Mouse (Mus musculus): Measurements from ENCODE around the gene Inppl1.

GRCm38 (mm10) chr7:101853816-101854215 lies 15.8 kb upstream of the Inppl1 start:
- TF ChIP-seq CTCF (IDR thresholded peaks at IDR 0.05; ENCODE audit: control insufficient read depth, insufficient read depth, low read length) (no peak), POLR2A (IDR thresholded peaks at IDR 0.05; ENCODE audit: borderline replicate concordance, control insufficient read depth, low read depth, low read length) (no peak)
